In the genomic region with DNA sequence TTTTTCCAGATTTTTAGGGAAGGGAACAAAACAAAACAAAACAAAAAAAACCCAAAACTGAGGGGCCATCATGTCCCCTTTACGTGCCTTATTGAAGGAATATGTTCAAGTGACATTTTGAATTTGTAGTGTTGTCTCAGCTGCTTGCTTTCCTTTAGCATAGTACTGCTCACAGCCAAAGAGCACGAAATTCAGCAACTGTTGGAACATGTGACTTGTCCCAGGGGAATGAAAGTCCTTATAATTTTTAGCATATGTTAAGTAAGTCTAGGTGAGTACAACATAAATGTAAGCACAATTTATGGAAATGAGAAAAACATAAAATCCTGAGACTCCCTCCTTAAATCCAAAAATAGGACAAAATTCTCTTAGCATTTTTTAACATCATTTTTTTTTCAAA, we compare ENCODE assay signal across 31 mouse cellular contexts.
DNase-seq lines count a peak whose midpoint lies in the region; ATAC-seq and TF ChIP-seq lines count a peak whose summit lies in the region.
"Had no signal": no experiment of that assay in that cellular context is flagged by ENCODE, and none has a peak within 500 bp of the region (broad histone marks: within the 10 kb centered on the region; RNA-seq: fewer than 3 reads in every experiment).

No protein-coding gene starts in this region.

- WGBS in kidney, postnatal 0 days = 38% methylated on average over 2 of the region's 2 CpGs
- 41% methylated on average over 2 of the region's 2 CpGs for WGBS in kidney, embryonic 15.5 days
- 65% methylated on average over 2 of the region's 2 CpGs for WGBS in hindbrain, postnatal 0 days

- H3K9ac ChIP-seq in kidney, postnatal 0 days (ENCODE audit: low read depth, low read length) = no peak overlapping the region
- H3K9ac ChIP-seq in kidney, embryonic 15.5 days = no peak overlapping the region
- no peak overlapping the region for H3K9ac ChIP-seq in hindbrain, postnatal 0 days (replicated peaks; ENCODE audit: low read length)
- H3K9ac ChIP-seq: hindbrain, embryonic 13.5 days; liver, embryonic 15.5 days; lung, embryonic 15.5 days; midbrain, embryonic 13.5 days had no signal

- no peaks in the 10 kb centered on the region for H3K36me3 ChIP-seq in kidney, postnatal 0 days (ENCODE audit: insufficient read depth, low read length)
- H3K36me3 ChIP-seq in kidney, embryonic 15.5 days = no peaks in the 10 kb centered on the region
- no peaks in the 10 kb centered on the region for H3K36me3 ChIP-seq in hindbrain, postnatal 0 days (ENCODE audit: insufficient read depth, low read length)
- H3K36me3 ChIP-seq: hindbrain, embryonic 13.5 days; liver, embryonic 15.5 days; lung, embryonic 15.5 days; midbrain, embryonic 13.5 days had no signal

- no peak for TF ChIP-seq POLR2A in brain, embryonic 14.5 days (IDR thresholded peaks at IDR 0.05; ENCODE audit: borderline replicate concordance, extremely low read depth, insufficient read depth, insufficient read length, poor library complexity, severe bottlenecking)

- TF ChIP-seq CTCF in kidney, postnatal 0 days (IDR thresholded peaks at IDR 0.05; ENCODE audit: low read depth) = no peak
- TF ChIP-seq CTCF in brain, embryonic 14.5 days (IDR thresholded peaks at IDR 0.05; ENCODE audit: borderline replicate concordance, extremely low read depth, insufficient read depth, insufficient read length) = no peak
- TF ChIP-seq CTCF in hindbrain, postnatal 0 days (IDR thresholded peaks at IDR 0.05; ENCODE audit: low read depth) = no peak

- H3K27ac ChIP-seq in kidney, postnatal 0 days = no peak overlapping the region
- no peak overlapping the region for H3K27ac ChIP-seq in kidney, embryonic 15.5 days
- H3K27ac ChIP-seq in hindbrain, postnatal 0 days = no peak overlapping the region
- H3K27ac ChIP-seq: gastrocnemius, adult 2 months; hindbrain, embryonic 13.5 days; liver, embryonic 15.5 days; lung, embryonic 15.5 days; midbrain, embryonic 13.5 days; stomach, postnatal 0 days had no signal

- no peak for ATAC-seq in kidney, postnatal 0 days (replicated peaks; ENCODE audit: low FRiP score, low read depth)
- ATAC-seq in kidney, embryonic 15.5 days (replicated peaks; ENCODE audit: low FRiP score) = no peak
- ATAC-seq in hindbrain, postnatal 0 days = no peak
- ATAC-seq: forebrain, embryonic 14.5 days; inflammation-experienced regulatory T-cells, adult 6 months; midbrain, embryonic 13.5 days had no signal

- peak; percentile 14 for DNase-seq in kidney, postnatal 0 days (ENCODE audit: low spot score)
- DNase-seq in brain, embryonic 14.5 days (ENCODE audit: low read depth) = peak; percentile 32
- DNase-seq in embryo, embryonic 11 days = peak; percentile 62
- DNase-seq in forelimb bud, embryonic 11.5 days (ENCODE audit: low read depth, low spot score) = peak; percentile 34
- no peak for DNase-seq in hindbrain, postnatal 0 days (ENCODE audit: low spot score)
- no peak for DNase-seq in thymus, postnatal 4 days
- DNase-seq: adrenal gland, postnatal 10 days; cerebellum, adult 11 months; cerebellum, adult 9-10 months; cerebellum, postnatal 36 days; gastrocnemius, adult 2 months; gastrocnemius, postnatal 36 days; heart, adult 18-20 months; heart, postnatal 36 days; kidney, adult 11 months; layer of hippocampus, postnatal 36 days; lung, postnatal 36 days; spleen, adult 18-20 months; thymus, adult 18-20 months; thymus, postnatal 36 days had no signal

- no peaks in the 10 kb centered on the region for H3K27me3 ChIP-seq in kidney, postnatal 0 days (ENCODE audit: insufficient read depth, low read length)
- no peaks in the 10 kb centered on the region for H3K27me3 ChIP-seq in kidney, embryonic 15.5 days
- no peaks in the 10 kb centered on the region for H3K27me3 ChIP-seq in hindbrain, postnatal 0 days (ENCODE audit: insufficient read depth, low read length)
- H3K27me3 ChIP-seq: CH12.LX; hindbrain, embryonic 13.5 days; liver, embryonic 15.5 days; lung, embryonic 15.5 days; megakaryocyte, embryonic 14.5 days; midbrain, embryonic 13.5 days had no signal

- no peak overlapping the region for H3K4me2 ChIP-seq in kidney, postnatal 0 days (ENCODE audit: low read length)
- H3K4me2 ChIP-seq in kidney, embryonic 15.5 days = no peak overlapping the region
- no peak overlapping the region for H3K4me2 ChIP-seq in hindbrain, postnatal 0 days (ENCODE audit: low read depth, low read length)
- H3K4me2 ChIP-seq: heart, embryonic 11.5 days; hindbrain, embryonic 13.5 days; liver, embryonic 15.5 days; lung, embryonic 15.5 days; midbrain, embryonic 13.5 days had no signal

- H3K9me3 ChIP-seq in kidney, postnatal 0 days (replicated peaks; ENCODE audit: low read length) = no peaks in the 10 kb centered on the region
- H3K9me3 ChIP-seq in kidney, embryonic 15.5 days (replicated peaks) = no peaks in the 10 kb centered on the region
- H3K9me3 ChIP-seq in hindbrain, postnatal 0 days (ENCODE audit: low read length) = no peaks in the 10 kb centered on the region
- H3K9me3 ChIP-seq: hindbrain, embryonic 13.5 days; liver, embryonic 15.5 days; lung, embryonic 15.5 days; midbrain, embryonic 13.5 days had no signal

- no peaks in the 10 kb centered on the region; the same call in 1 of the 2 replicates for H3K4me1 ChIP-seq in kidney, postnatal 0 days (replicated peaks; ENCODE audit: insufficient read depth, low read length)
- H3K4me1 ChIP-seq in kidney, embryonic 15.5 days = peaks cover 8% of the 10 kb centered on the region
- H3K4me1 ChIP-seq in hindbrain, postnatal 0 days (ENCODE audit: insufficient read depth, low read length) = no peaks in the 10 kb centered on the region
- H3K4me1 ChIP-seq: hindbrain, embryonic 13.5 days; liver, embryonic 15.5 days; megakaryocyte, embryonic 14.5 days had no signal

- no peak overlapping the region for H3K4me3 ChIP-seq in kidney, postnatal 0 days (replicated peaks; ENCODE audit: low read depth, low read length)
- no peak overlapping the region for H3K4me3 ChIP-seq in kidney, embryonic 15.5 days (replicated peaks)
- H3K4me3 ChIP-seq in hindbrain, postnatal 0 days (ENCODE audit: low read length) = no peak overlapping the region
- H3K4me3 ChIP-seq: gastrocnemius, adult 2 months; hindbrain, embryonic 13.5 days; liver, embryonic 15.5 days; lung, embryonic 15.5 days; megakaryocyte, embryonic 14.5 days; midbrain, embryonic 13.5 days had no signal

Comparison
In these comparisons a context has a peak if more than half of its experiments do, and no peak if none do; other contexts are left out.
1. DNase-seq: peak in kidney, postnatal 0 days (single experiment), brain, embryonic 14.5 days (single experiment), embryo, embryonic 11 days (single experiment) and forelimb bud, embryonic 11.5 days (single experiment); none in hindbrain, postnatal 0 days (single experiment) and thymus, postnatal 4 days (single experiment).